Comparison of ENCODE assay signal across 22 mouse cellular contexts in genomic region chr2:75816673-75817072, GRCm38 (mm10).
"Had no signal": no experiment of that assay in that cellular context is flagged by ENCODE, and none has a peak within 500 bp of the region (broad histone marks: within the 10 kb centered on the region; RNA-seq: fewer than 3 reads in every experiment).

No protein-coding gene starts in this region.

- H3K9me3 ChIP-seq: forebrain, embryonic 15.5 days; heart, embryonic 12.5 days; hindbrain, embryonic 13.5 days; hindbrain, embryonic 15.5 days; limb, embryonic 13.5 days; limb, embryonic 15.5 days; liver, embryonic 12.5 days had no signal

- ATAC-seq: forebrain, embryonic 15.5 days; forebrain, postnatal 0 days; hindbrain, postnatal 0 days; intestine, embryonic 16.5 days; liver, embryonic 12.5 days had no signal

- H3K27ac ChIP-seq: forebrain, embryonic 15.5 days; hindbrain, embryonic 13.5 days; hindbrain, embryonic 15.5 days; hindbrain, postnatal 0 days; limb, embryonic 13.5 days; limb, embryonic 15.5 days; liver, embryonic 12.5 days had no signal

- H3K27me3 ChIP-seq: forebrain, embryonic 15.5 days; heart, embryonic 12.5 days; hindbrain, embryonic 13.5 days; hindbrain, embryonic 15.5 days; limb, embryonic 13.5 days; limb, embryonic 15.5 days; liver, embryonic 12.5 days had no signal

- H3K4me3 ChIP-seq: forebrain, embryonic 15.5 days; heart, embryonic 12.5 days; hindbrain, embryonic 13.5 days; hindbrain, embryonic 15.5 days; limb, embryonic 13.5 days; limb, embryonic 15.5 days; liver, embryonic 12.5 days had no signal

- H3K36me3 ChIP-seq: forebrain, embryonic 15.5 days; heart, embryonic 12.5 days; hindbrain, embryonic 13.5 days; hindbrain, embryonic 15.5 days; limb, embryonic 13.5 days; limb, embryonic 15.5 days; liver, embryonic 12.5 days had no signal

- H3K4me1 ChIP-seq: forebrain, embryonic 15.5 days; heart, embryonic 12.5 days; hindbrain, embryonic 13.5 days; hindbrain, embryonic 15.5 days; limb, embryonic 15.5 days; liver, embryonic 12.5 days had no signal

- DNase-seq: forebrain, postnatal 0 days; gastrocnemius, postnatal 14 days; gastrocnemius, postnatal 36 days; heart, adult 18-20 months; heart, postnatal 14 days; heart, postnatal 36 days; kidney, adult 11 months; kidney, adult 2 months; kidney, adult 9 months; kidney, postnatal 25 days; layer of hippocampus, adult 9-11 months; layer of hippocampus, postnatal 36 days; left cerebral cortex, postnatal 4 days had no signal

- H3K4me2 ChIP-seq: forebrain, embryonic 15.5 days; heart, embryonic 12.5 days; hindbrain, embryonic 13.5 days; hindbrain, embryonic 15.5 days; limb, embryonic 13.5 days; limb, embryonic 15.5 days; liver, embryonic 12.5 days had no signal

- H3K9ac ChIP-seq: forebrain, embryonic 15.5 days; forebrain, postnatal 0 days; heart, embryonic 12.5 days; hindbrain, embryonic 13.5 days; hindbrain, embryonic 15.5 days; limb, embryonic 13.5 days; limb, embryonic 15.5 days; liver, embryonic 12.5 days had no signal
